Mouse (Mus musculus) heart, adult 2 months (tissue): ENCODE results near the gene Ngfr.

Experiments used
- EP300 ChIP-seq: fragments of 200-500 bp; IDR thresholded peaks from 2 replicates; pipeline ENCODE4 v1.6.1; 2011; ENCODE audit warnings: low read depth, low read length, control low read depth; ENCODE audit not compliant: insufficient read depth
- POLR2A ChIP-seq: fragments of 200-500 bp; IDR thresholded peaks from 2 replicates; pipeline ENCODE4 v1.6.1; 2011; ENCODE audit warnings: mild to moderate bottlenecking, low read depth, low read length, control low read depth; ENCODE audit not compliant: insufficient read depth

DNA sequence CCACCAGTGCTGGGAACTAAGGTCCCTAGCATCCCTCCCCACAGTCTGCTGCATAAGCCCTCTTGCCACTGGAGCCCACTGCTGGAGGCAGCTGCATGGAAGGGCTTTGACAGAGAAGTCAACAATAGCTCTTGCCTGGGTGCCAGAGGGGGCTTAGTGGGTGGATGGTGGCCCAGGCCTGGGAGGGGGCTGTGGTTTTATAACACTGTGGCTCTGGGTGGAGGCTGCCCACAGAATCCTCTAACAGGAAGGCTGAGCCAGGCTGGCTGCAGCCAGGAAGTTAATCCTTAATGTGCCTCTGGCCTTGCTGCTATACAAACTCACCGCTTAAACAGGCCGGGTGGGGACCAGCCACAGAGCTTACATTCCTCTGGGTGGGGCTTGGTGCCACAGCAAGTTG is 47.5 kb upstream of the Ngfr start:
- TF ChIP-seq POLR2A (no peak), EP300 (no peak)
